Mouse (Mus musculus) yolk sac, embryonic 10.5 days (tissue): ENCODE measurements around the gene Olfr1013.

ENCODE experiments used
- DNase-seq: peaks from one replicate; pipeline ENCODE4 v3.0.0-alpha.2; 2017; ENCODE audit warnings: low spot score

The Olfr1013 gene

GRCm38 (mm10) chr2:85766798-85767197 lies at the start of gene Olfr1013:
Gene Olfr1013, plus strand, starts transcription at chr2:85767098.
- DNase-seq = no peak

- DNase-seq = no peak
Measured at GRCm38 (mm10) chr2:85725793-85726192, 41.1 kb upstream of the Olfr1013 start.

GRCm38 (mm10) chr2:85753822-85754221 lies 13.1 kb upstream of the Olfr1013 start:
- DNase-seq = no peak

GRCm38 (mm10) chr2:85762666-85763065 lies 4.2 kb upstream of the Olfr1013 start, which contains the start of gene Olfr1012:
Gene Olfr1012, minus strand, starts transcription at chr2:85762766.
- DNase-seq = no peak

GRCm38 (mm10) chr2:85772413-85772812 lies 5.5 kb downstream of the Olfr1013 start, which contains the start of gene Olfr1014:
Gene Olfr1014, plus strand, starts transcription at chr2:85772713.
- no peak for DNase-seq

GRCm38 (mm10) chr2:85781717-85782116 lies 14.8 kb downstream of the Olfr1013 start, which contains the start of gene Olfr1015:
Gene Olfr1015, plus strand, starts transcription at chr2:85782017.
- no peak for DNase-seq

- no peak for DNase-seq
Measured at GRCm38 (mm10) chr2:85792331-85792730, 25.4 kb downstream of the Olfr1013 start.

- no peak for DNase-seq
Measured at GRCm38 (mm10) chr2:85802444-85802843, 35.5 kb downstream of the Olfr1013 start, which contains the start of gene Olfr1016. Gene Olfr1016, minus strand, starts transcription at chr2:85802544.

- DNase-seq = no peak
Measured at GRCm38 (mm10) chr2:85804501-85804900, 37.6 kb downstream of the Olfr1013 start.

- no peak for DNase-seq
Measured at GRCm38 (mm10) chr2:85818179-85818578, 51.3 kb downstream of the Olfr1013 start, which contains the start of gene Olfr1018. Gene Olfr1018, plus strand, starts transcription at chr2:85818479.
